Mouse (Mus musculus): ENCODE measurements around the gene Dcps.

Dcps gene

DNA sequence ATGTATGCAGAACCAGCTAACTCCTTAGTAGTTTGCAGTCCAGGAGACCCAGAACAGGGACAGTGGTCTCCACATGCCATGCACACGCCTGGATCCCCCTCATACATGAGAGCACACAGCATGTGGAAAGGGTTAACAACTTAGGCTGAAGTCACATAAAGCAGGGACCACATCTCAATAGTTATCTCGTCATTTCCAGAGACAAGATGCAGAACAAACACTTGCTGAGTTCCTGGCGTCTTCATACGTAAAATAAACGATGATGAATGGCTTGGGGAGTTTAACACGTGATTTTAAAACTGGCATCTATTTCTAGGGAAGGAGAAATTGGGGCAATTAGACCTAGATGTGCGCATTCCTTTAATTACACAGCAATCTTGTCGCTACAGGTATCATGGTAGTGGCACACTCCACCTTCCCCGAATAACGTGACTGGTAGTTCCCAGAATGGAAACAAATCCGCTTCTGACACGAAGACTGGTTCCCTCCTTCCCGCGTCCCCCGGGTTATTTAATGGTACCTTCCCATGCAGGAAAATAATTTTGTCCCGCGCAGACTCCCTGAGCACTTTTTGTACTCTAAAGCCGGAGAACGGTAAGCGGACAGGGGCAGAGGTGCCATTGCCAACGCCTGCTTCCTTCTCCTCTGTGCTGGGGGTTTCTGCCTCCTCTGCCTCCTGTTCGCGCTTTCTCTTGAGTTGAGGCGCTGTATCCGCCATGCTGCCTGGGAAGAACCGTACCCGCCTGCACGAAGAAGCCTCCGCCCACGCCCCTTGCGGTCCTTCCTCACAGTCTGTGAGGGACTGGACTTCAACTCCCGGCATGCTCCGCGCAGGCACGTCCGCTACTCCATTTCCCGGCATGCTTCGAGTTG lies at the start of gene Dcps:
TSS of gene Dcps (minus strand) at position 811 of the 873 bp plus-strand sequence.
- DNase-seq (ENCODE audit: low read depth), result peak; percentile 94

DNA sequence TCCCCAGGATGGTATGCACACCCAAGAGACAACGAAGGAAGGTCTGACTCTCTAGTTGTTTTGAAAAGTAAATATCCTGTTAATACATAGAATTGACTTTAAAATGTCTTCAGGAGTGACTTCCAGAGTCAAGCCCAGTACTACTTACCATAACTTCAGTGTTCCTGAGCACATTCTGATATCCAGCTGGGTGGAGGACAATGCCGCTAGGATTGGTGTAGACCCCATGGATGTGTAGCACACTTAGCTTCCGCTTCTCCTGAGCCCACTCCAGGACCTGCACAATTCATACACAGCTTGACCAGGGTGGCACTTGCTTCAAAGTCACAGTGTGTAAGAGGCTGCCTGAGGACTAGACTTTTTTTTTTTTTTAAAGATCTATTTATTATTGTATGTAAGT lies 47.6 kb upstream of the Dcps start:
- DNase-seq (ENCODE audit: low read depth), result no peak

- DNase-seq (ENCODE audit: low read depth), result no peak
Measured at GRCm38 (mm10) chr9:35217963-35218362, 42.1 kb upstream of the Dcps start.

DNA sequence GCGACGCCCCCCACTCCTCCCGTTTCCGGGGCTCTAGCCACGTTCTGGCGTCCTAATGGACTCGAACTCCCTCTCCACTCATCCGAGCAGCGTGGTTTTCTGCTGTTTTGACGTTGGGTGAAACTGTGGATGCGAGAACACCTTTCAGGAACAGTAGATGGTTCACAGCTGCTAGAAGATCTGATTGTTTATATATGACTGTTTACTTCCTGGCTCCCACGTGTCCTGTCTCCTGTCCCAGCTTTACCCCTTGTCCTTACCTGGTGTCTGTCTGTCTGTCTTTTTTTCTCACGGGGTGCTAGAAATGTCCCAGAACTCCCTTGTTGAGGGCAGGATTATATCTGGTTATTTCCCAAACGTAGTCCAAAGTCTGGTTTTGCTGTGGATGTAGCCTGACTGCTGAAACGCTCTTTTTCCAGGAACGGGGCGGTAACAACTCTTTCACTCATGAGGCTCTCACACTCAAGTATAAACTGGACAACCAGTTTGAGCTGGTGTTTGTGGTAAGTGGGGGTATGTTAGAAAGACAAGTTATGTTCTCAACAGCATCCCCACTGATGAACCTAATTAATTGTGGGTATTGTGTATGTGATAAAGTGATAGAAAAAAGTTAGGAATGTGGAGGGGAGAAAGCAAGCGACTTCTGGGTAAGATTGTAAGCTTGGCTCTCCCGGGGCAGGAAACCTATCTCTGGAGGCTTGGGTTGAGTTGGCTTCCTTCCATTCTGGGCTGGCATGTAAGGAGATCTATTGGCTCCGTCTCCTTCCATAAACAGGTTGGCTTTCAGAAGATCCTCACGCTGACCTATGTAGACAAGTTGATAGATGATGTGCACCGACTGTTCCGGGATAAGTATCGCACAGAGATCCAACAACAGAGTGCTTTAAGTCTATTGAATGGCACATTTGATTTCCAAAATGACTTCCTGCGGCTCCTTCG lies 36.0 kb upstream of the Dcps start:
- no peak for DNase-seq (ENCODE audit: low read depth)

DNA sequence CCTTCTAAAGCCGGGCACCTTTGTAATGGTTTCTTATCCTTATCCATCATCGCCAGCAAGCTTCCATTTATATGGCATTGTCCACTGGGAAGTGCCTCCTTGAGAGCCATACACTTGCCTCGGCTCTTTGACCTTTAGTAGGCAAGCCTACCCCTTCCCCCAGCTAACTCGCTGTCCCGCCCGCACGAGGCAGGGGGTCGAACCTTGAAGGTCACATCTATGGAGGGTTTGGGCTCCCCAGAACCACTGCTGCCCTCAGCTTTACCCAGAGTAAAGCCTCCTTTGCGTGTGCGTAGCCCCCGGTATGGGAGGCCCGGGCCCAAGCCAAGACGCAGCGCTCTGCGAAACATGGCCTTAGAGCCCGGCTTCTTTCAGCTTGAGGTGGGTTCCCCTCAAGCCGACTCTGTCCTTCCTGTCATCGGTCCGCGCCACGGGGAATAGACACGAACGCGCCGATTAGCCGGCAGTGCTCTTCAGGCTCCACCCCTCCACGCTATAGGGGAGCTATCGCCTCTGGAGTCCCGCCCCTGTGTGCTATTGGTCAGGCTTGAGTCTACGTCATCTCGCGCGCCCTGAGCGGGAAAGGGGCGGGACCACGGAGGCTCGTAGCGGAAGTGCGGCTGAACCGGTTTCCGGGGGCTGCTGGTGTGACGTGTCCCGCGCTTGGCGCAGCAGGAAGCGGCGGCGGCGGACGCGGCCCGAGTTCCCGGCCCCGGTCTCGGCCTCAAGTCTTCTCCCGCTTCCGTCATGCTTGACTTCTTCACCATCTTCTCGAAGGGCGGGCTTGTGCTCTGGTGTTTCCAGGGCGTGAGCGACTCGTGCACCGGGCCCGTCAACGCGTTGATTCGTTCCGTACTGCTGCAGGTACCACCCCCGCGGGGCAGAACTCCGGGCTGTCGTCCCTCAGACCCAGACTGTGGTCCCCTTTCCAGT lies 34.9 kb upstream of the Dcps start, which contains the start of gene Foxred1:
TSS of gene Foxred1 (minus strand) at position 514 of the 933 bp plus-strand sequence.
- DNase-seq (ENCODE audit: low read depth), result peak; percentile 100

DNA sequence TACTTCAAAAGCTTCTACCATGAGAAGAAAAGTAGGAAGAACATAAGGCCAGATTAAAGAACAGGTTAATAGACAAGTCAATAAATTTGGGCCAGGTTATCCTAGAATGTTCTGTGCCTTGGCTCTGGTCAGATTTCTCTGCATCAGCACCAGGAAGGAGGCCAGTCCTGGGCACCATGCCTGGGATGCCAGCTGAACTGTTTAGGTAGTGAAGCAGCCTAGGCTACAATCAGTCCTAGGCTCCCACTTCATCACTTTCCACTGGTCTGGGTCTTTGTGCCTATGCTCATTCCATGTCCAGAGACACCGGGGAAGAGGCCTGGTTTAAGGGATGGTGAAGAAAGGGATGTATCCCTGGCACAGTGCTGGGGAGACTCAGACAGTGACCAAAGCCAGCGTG lies 28.6 kb upstream of the Dcps start:
- DNase-seq (ENCODE audit: low read depth), result no peak

DNA sequence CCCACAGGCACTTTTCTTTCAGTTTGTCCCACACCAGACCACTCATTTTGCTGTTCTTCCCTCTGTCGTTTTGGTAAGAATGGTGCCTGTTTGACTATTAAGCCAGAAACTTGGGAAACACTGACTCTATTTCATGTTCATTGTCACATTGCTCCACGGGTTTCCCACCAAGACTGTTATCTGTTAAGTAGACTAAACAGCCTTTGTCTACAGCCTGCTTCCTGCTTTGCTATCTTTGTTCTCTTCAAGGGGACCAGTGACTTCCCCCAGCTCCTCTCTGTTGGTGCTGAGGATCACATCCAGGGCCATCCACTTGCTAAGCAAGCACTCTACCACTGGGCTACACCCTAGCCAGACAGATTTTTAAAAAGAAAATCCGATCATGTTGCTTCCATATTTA lies 27.7 kb upstream of the Dcps start:
- DNase-seq (ENCODE audit: low read depth), result no peak

- no peak for DNase-seq (ENCODE audit: low read depth)
Measured at GRCm38 (mm10) chr9:35200529-35201060, 24.7 kb upstream of the Dcps start.

DNA sequence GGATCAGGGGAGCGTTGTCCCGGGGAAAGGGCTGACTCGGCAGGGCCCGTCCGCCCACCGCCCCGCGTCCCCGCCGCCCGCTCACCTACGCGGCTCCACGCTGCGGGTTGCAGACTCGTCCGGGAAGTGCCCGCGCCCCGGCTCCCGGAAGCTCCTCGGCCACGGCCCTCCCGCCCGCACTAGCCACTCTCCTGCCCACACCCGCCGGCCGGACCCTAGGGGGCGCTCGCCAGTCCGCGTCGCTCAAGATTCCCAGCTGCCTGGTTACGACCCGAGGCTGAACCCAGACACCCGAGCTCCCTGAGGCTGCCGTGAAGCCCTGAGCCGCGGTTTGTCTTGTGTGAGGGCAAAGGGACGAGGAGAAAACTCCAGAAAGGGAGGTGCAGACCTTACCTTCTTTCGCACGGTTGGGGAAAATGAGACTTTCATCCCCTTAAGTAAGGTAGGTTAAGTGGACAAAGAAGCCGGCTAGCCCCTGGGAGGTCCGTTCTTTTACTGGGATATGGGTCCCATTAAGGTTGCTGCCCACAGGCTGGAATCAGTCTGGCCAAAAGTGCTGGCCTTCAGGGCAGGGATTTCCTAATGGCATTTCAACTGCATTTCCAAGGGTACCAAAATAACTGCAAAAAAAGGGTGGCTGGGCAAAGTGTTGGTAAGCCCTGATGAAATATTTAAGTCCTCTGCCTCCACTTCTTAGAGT lies 24.1 kb upstream of the Dcps start, which contains the start of the genes Srpr and Tirap:
TSS of gene Srpr (plus strand) at position 404 of the 700 bp plus-strand sequence.
TSS of gene Tirap (minus strand) at position 520 of the 700 bp plus-strand sequence.
- DNase-seq (ENCODE audit: low read depth), result peak; percentile 79

DNA sequence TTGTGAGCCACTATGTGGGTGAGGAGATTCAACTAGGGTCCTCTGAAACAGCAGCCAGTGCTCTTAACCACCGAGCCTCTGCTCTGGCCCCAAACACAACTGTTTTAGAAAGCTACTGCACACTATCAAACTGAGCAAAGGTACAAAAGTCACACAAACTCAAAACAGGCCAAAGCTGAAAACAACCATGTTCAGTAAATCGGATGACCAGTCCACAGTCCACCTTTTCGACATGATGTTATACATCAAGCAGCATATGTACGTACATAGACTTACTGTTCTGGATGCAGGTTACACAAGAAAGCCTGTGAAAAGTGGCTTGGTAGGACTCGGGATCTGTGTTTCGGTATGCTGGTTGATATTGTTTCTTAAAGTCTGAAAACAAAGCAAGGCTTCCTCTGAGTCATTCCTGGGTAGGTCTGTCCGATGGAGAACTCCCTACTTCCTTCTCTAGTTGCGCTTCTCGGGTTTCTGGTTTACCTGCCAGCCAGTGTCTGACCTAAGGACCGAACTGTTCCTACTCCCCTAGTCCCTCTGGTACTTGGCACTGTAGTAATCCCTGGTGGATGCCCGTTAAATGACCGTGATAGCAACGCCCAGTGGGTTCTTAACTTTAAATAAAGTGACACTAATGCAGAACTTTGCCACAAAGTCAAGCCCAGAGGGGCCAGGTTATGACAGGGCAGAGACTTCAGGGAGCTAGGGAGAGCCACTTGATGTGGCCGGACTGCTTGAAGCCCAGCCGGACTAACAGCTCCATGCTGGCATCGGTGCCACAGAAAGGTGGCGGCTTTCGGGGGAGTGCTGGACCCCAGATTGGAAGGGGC lies 23.3 kb upstream of the Dcps start:
- DNase-seq (ENCODE audit: low read depth), result no peak

DNA sequence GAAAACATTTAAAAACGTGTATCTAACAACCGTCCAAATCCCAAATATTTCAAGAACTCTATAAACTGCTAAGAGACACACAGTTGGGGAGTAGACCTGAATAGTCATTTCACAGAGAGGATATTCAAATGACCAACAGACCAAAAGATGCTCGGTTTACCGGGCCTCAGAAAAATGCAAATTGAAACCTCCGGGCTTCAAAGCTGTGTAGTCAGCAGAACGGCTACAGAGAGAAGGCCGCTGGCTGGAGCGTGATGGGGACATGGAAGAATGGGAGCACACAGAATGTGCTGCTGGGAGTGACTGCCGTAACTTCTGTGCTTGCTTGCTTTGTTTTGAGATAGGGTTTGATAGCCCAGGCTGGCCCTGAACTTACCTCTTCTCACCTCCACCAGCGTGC lies 22.5 kb upstream of the Dcps start:
- no peak for DNase-seq (ENCODE audit: low read depth)

DNA sequence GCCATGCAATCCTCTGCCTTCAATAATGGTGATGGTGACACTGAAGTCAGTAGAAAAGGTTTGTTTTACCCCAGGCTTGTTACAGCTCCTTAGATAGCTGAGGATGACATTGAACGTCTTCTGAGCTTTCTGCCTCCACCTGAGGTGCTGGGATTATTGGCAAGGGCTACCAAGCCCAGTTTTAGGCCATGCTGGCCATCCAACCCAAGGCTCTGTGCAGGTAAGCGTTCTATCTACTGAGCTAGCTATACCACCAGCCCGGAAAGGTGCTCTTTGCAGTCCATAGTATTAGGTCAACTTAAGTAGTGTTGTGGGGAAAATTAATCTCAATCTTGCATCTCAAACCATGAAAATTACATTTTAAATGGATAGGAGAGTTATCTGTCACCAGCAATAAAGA lies 21.8 kb upstream of the Dcps start:
- no peak for DNase-seq (ENCODE audit: low read depth)

DNA sequence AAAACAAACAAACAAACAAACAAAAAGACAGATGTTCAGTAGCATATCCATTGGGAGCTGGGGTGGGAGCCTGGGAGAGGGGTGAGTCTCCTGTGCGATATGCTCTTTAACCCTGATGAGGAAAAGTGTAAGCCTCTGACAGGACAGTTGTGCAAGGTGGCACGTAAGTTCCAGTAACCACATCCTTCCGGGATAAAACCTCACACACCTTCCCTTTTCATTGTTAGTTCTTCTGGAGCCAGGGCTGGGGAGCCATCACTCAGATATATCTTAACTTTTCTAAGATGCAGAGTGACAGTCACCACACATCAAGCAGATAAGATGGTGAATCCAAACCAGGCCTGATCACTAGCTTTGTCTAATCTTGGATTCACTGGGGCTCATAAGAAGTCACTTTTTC lies 18.2 kb upstream of the Dcps start:
- peak; percentile 34 for DNase-seq (ENCODE audit: low read depth)

DNA sequence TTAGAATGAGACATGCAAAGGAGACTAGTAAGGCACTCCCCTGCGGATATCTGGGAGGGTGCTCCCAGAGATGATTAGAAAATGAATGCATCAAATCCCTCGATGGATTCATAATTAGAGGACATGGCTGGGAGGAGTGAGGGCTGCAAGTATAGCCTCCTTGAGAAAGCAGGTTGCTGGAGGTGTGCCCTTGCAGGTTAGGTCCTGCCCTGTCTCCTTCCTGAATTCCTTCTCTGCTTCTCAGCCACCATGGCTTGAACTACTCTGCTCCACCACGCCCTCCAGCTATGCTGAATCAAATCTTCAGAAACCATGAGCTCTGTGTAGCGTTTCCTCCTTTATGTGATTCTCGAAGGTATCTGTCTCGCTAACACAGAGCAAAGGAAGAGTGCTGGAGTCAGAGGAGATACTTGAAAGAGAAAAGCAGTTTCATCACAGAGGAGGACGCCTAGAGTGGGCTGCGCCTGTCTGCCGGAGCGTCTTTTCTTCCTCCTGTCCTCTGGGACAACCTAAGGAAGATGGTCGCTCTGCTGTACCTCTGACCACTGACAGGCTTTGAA lies 17.2 kb upstream of the Dcps start:
- DNase-seq (ENCODE audit: low read depth), result no peak

DNA sequence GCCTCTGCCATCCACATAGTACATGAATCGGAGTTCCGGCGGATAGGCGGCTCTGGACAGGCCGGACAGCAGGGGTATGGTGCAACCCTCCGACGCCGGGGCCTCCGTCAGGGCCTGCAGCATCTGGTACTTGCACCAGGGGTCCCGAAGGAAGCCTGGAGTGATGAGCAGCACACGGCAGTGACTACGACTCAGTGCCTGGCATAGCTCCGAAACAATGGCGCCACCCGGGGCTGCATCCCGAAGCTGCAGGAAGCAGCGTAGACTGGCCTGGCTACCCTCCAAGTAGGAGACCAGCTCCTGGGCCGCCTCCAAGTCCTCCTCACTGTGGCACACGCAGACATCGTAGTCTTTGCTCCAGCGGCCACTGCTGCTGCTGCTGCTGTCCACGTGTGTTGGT lies 12.8 kb upstream of the Dcps start:
- no peak for DNase-seq (ENCODE audit: low read depth)

DNA sequence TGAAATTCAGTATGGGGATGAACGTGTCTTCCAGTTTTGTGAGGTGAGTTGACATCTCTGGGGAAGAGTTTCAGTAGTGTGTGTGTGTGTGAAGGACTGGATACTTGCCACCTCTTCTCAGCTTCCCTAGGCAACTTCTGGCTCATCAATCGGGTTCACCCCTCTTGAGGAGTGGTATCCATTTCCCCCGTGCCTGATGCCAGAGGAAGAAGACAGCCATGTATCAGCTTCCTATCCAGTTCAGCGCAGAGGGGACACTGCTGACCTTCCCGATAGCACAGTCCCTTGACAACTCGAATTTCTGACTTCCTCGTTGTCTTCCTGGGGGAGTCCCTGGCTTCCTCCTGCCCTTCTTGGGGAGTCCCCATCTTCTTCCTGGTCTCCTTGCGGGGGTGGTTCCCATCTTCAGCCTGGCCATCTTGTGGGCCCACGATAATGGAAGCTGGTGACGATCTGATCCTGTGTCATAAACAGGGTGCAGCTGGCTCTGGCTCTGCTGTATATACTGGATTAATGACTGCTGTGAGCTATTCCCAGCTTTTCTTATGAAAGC lies 11.6 kb upstream of the Dcps start:
- no peak for DNase-seq (ENCODE audit: low read depth)

- no peak for DNase-seq (ENCODE audit: low read depth)
Measured at GRCm38 (mm10) chr9:35186430-35186829, 10.6 kb upstream of the Dcps start.

- no peak for DNase-seq (ENCODE audit: low read depth)
Measured at GRCm38 (mm10) chr9:35183359-35183758, 7.5 kb upstream of the Dcps start.

GRCm38 (mm10) chr9:35182832-35183231 lies 7.0 kb upstream of the Dcps start:
- DNase-seq (ENCODE audit: low read depth), result no peak
